ENCODE assay signal across 13 mouse cellular contexts in the genomic region with DNA sequence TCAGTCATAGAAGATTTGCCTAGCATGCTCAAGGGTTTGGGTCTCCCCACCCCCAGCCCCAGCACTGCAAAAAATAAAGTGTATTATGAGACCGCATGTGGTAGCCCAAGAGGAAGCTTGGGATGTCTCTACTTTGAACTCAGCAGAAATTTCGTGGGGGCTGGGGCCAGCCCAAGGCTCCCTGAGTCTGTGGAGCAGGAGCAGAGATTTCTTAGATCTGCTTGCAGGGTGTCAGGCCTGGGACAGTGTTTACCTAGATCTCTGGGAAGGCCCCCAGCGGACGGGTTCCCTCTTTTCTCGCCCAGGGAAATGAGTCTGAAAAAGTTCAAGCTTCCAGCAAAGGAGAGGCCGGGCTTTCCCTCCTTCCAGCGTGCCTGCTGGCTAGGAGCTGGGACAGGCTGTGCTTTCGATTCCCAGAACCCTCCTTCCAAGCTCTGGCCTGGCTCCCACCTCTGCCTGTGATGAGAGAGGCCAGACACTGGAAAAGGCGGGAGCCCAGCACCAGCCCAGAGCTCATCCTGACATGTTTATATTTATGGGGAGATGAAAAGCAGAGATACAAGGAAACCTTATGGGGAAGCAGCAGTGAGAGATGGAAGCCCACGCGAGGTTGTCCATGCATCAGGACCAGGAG. TPM values are rescaled to one million over a fixed set of nuclear protein-coding genes. Genes with fewer than 3 reads are reported as not detected.
DNase-seq lines count a peak whose midpoint lies in the region; ATAC-seq and TF ChIP-seq lines count a peak whose summit lies in the region.
"Had no signal": no experiment of that assay in that cellular context is flagged by ENCODE, and none has a peak within 500 bp of the region (broad histone marks: within the 10 kb centered on the region; RNA-seq: fewer than 3 reads in every experiment).

No protein-coding gene starts in this region.

- WGBS in small intestine, adult 2 months = 55% methylated on average over 11 of the region's 11 CpGs
- 71% methylated on average over 11 of the region's 11 CpGs for WGBS in hindbrain, postnatal 0 days

- no peaks in the 10 kb centered on the region for H3K36me3 ChIP-seq in ES-E14 (ENCODE audit: control insufficient read depth, insufficient read depth, low read length, poor library complexity, severe bottlenecking)
- no peaks in the 10 kb centered on the region for H3K36me3 ChIP-seq in small intestine, adult 2 months (ENCODE audit: control insufficient read depth, insufficient read depth, low read length)
- H3K36me3 ChIP-seq in hindbrain, postnatal 0 days (ENCODE audit: insufficient read depth, low read length) = no peaks in the 10 kb centered on the region
- H3K36me3 ChIP-seq: embryonic facial prominence, embryonic 12.5 days had no signal

- no peaks in the 10 kb centered on the region for H3K9me3 ChIP-seq in ES-E14 (ENCODE audit: control insufficient read depth, insufficient read depth, low read depth, low read length)
- H3K9me3 ChIP-seq in hindbrain, postnatal 0 days (ENCODE audit: low read length) = no peaks in the 10 kb centered on the region
- H3K9me3 ChIP-seq: embryonic facial prominence, embryonic 12.5 days had no signal

- peak overlapping the region in 1 of 2 experiments; percentile 30; a peak in 1 of 4 replicates for H3K4me3 ChIP-seq in ES-E14 (ENCODE audit: insufficient read depth in 1 of 2, low read depth in 1 of 2, low read length in 2 of 2, poor library complexity in 1 of 2, severe bottlenecking in 1 of 2)
- no peak overlapping the region for H3K4me3 ChIP-seq in small intestine, adult 2 months (ENCODE audit: low read depth, low read length)
- H3K4me3 ChIP-seq in hindbrain, postnatal 0 days (ENCODE audit: low read length) = no peak overlapping the region
- H3K4me3 ChIP-seq: embryonic facial prominence, embryonic 12.5 days; left cerebral cortex, adult 2 months; myocyte had no signal

- H3K4me2 ChIP-seq in hindbrain, postnatal 0 days (ENCODE audit: low read depth, low read length) = no peak overlapping the region
- H3K4me2 ChIP-seq: embryonic facial prominence, embryonic 12.5 days; hindbrain, embryonic 14.5 days had no signal

- ATAC-seq in hindbrain, postnatal 0 days = no peak

- H3K9ac ChIP-seq in ES-E14 (ENCODE audit: insufficient read depth, low read depth, low read length, poor library complexity, severe bottlenecking) = peak overlapping the region; percentile 48
- no peak overlapping the region for H3K9ac ChIP-seq in hindbrain, postnatal 0 days (replicated peaks; ENCODE audit: low read length)
- H3K9ac ChIP-seq: embryonic facial prominence, embryonic 12.5 days; hindbrain, embryonic 14.5 days had no signal

- no peak overlapping the region for H3K27ac ChIP-seq in ES-E14 (ENCODE audit: insufficient read depth, low read depth, low read length, poor library complexity, severe bottlenecking)
- H3K27ac ChIP-seq in small intestine, adult 2 months (ENCODE audit: insufficient read depth, low read depth, low read length) = peak overlapping the region; percentile 26; the same call in 1 of the 2 replicates
- H3K27ac ChIP-seq in hindbrain, postnatal 0 days = no peak overlapping the region
- H3K27ac ChIP-seq: embryonic facial prominence, embryonic 12.5 days; hindbrain, embryonic 14.5 days; left cerebral cortex, adult 2 months; macrophage had no signal

- TF ChIP-seq POLR2A in small intestine, adult 2 months (IDR thresholded peaks at IDR 0.05; ENCODE audit: low read depth, low read length) = no peak

- intact Hi-C loops in heart, postnatal 14 days (cut with DNase I) = no loop called here

- H3K27me3 ChIP-seq in small intestine, adult 2 months (ENCODE audit: control insufficient read depth, insufficient read depth, low read length) = no peaks in the 10 kb centered on the region
- no peaks in the 10 kb centered on the region for H3K27me3 ChIP-seq in hindbrain, postnatal 0 days (ENCODE audit: insufficient read depth, low read length)
- H3K27me3 ChIP-seq: embryonic facial prominence, embryonic 12.5 days had no signal

- peak; percentile 36 for DNase-seq in adrenal gland, postnatal 10 days
- DNase-seq in adrenal gland, adult 8-10 months = no peak
- DNase-seq in ES-E14 (ENCODE audit: low read depth, low spot score) = no peak
- peak; percentile 39 to 40 for DNase-seq in heart, postnatal 14 days
- no peak for DNase-seq in thymus, postnatal 25 days
- DNase-seq in T-cell, adult 2 months (ENCODE audit: low spot score) = no peak
- no peak for DNase-seq in hindbrain, postnatal 0 days (ENCODE audit: low spot score)

- no peaks in the 10 kb centered on the region for H3K4me1 ChIP-seq in ES-E14 (ENCODE audit: control insufficient read depth in 2 of 2, insufficient read depth in 2 of 2, low read length in 2 of 2, poor library complexity in 1 of 2)
- no peaks in the 10 kb centered on the region for H3K4me1 ChIP-seq in small intestine, adult 2 months (ENCODE audit: control insufficient read depth, insufficient read depth, insufficient read length, low read length)
- no peaks in the 10 kb centered on the region for H3K4me1 ChIP-seq in hindbrain, postnatal 0 days (ENCODE audit: insufficient read depth, low read length)
- H3K4me1 ChIP-seq: embryonic facial prominence, embryonic 12.5 days had no signal

- no peak for TF ChIP-seq CTCF in small intestine, adult 2 months (IDR thresholded peaks at IDR 0.05; ENCODE audit: extremely low read depth, insufficient read length, insufficient replicate concordance, low read depth, low read length)
- no peak for TF ChIP-seq CTCF in hindbrain, postnatal 0 days (IDR thresholded peaks at IDR 0.05; ENCODE audit: low read depth)

- in situ Hi-C loops in ES-E14 (cut with MboI; ENCODE audit: low sequenced_read_pairs in 2 of 2, unreplicated experiment in 2 of 2) = no loop called here

TF ChIP-seq in ES-E14, 5 proteins besides CTCF, POLR2A, EP300 and RAD21:
- no peak for TF ChIP-seq CHD2 (IDR thresholded peaks at IDR 0.05; ENCODE audit: low read depth, low read length)

RNA-seq across cellular contexts. Expression of gene Arhgef18, which starts 16.0 kb away (rescaled TPM):
- total RNA-seq in adrenal gland, postnatal 10 days (2021) = 10 to 100 TPM; 27.4 to 36.5 TPM
- total RNA-seq in adrenal gland, adult 8-10 months (2022) = 10 to 100 TPM; 44.6 to 48.1 (median 47.0) TPM
- total RNA-seq in ES-E14 (2012; rRNA removed) = 34.7 and 40.9 TPM in 2 replicates
- total RNA-seq in heart, postnatal 14 days (2021) = 10 to 100 TPM; 20.5 to 21.4 TPM
- 32.4 and 43.1 TPM in 2 replicates for polyA plus RNA-seq in small intestine, adult 2 months (2012; rRNA removed)
- total RNA-seq in hindbrain, postnatal 0 days (2014; rRNA removed) = 45.6 and 50.0 TPM in 2 replicates
- 5.4 and 5.5 TPM in 2 replicates for polyA plus RNA-seq in hindbrain, postnatal 0 days (2015; fragmentation: Nextera tagmentation; extraction: Ambion mirVana)

RNA-seq across cellular contexts. Expression of gene A430078G23Rik, which starts 23.5 kb away (rescaled TPM):
- total RNA-seq in adrenal gland, postnatal 10 days (2021) = 1 to 10 TPM; 2.3 to 3.7 TPM
- total RNA-seq in adrenal gland, adult 8-10 months (2022) = under 1 TPM; 0.23 to 0.83 (median 0.28) TPM
- 0.18 and 0.69 TPM in 2 replicates for total RNA-seq in ES-E14 (2012; rRNA removed)
- 1 to 10 TPM in 1 of 2 experiments, under 1 TPM in 1; 0.79 to 1.7 TPM for total RNA-seq in heart, postnatal 14 days (2021)
- polyA plus RNA-seq in small intestine, adult 2 months (2012; rRNA removed) = 0.69 and 0.80 TPM in 2 replicates
- not detected in 2 replicates for total RNA-seq in hindbrain, postnatal 0 days (2014; rRNA removed)
- 0.09 TPM in 1 of 2 replicates, not detected in the other for polyA plus RNA-seq in hindbrain, postnatal 0 days (2015; fragmentation: Nextera tagmentation; extraction: Ambion mirVana)
- polyA plus RNA-seq: embryonic facial prominence, embryonic 12.5 days; hindbrain, embryonic 14.5 days; myocyte had no signal

Comparison
In these comparisons a context has a peak if more than half of its experiments do, and no peak if none do; other contexts are left out.
1. DNase-seq: peak in adrenal gland, postnatal 10 days (single experiment) and heart, postnatal 14 days (2 of 2); none in adrenal gland, adult 8-10 months (single experiment), ES-E14 (single experiment), thymus, postnatal 25 days (single experiment), T-cell, adult 2 months (single experiment) and hindbrain, postnatal 0 days (single experiment).